Mouse (Mus musculus): ENCODE measurements at regions not wholly inside any gene's neighbourhood (a gene's known extent, or its start where the extent isn't known, plus 50 kb on each side); places are given as distances from the start of the nearest gene placed in this dataset.
"Not testable (repeated sequence)": the region's sequence is repeated elsewhere in the genome, so short reads cannot be mapped to it uniquely, and the experiment has no call there.

- Histone ChIP-seq H3K9ac (ENCODE audit: low read length) (peak overlapping the region; percentile 42), H3K4me3 (ENCODE audit: low read length) (peak overlapping the region; percentile 52), H3K36me3 (ENCODE audit: control insufficient read depth, insufficient read depth) (no peaks in the 10 kb centered on the region), H3K27me3 (ENCODE audit: control insufficient read depth, insufficient read depth, low read length) (peaks cover 34% of the 10 kb centered on the region), H3K4me1 (ENCODE audit: control insufficient read depth, insufficient read depth, low read length) (no peaks in the 10 kb centered on the region), H3K27ac (ENCODE audit: low read length) (no peak overlapping the region), H3K4me2 (ENCODE audit: low read depth, low read length) (peak overlapping the region; percentile 84), H3K9me3 (replicated peaks; ENCODE audit: control insufficient read depth, low read length) (no peaks in the 10 kb centered on the region)
- 0 out of 2 replicates have a peak, but pooled peaks have one; percentile 23 for ATAC-seq (replicated peaks; ENCODE audit: extremely low read depth, insufficient read depth, low FRiP score)
- under 1% methylated on average over 77 of the region's 77 CpGs for WGBS
These were observed 87.3 kb downstream of the Crisp4 start for GRCm38 (mm10) chr1:18058211-18058971.

GRCm38 (mm10) chr1:18057646-18058210, 88.0 kb downstream of the Crisp4 start:
- no peak for ATAC-seq (replicated peaks; ENCODE audit: extremely low read depth, insufficient read depth, low FRiP score)
- WGBS, result 3% methylated on average over 26 of the region's 26 CpGs
- Histone ChIP-seq H3K4me1 (ENCODE audit: control insufficient read depth, insufficient read depth, low read length) (no peaks in the 10 kb centered on the region), H3K4me2 (ENCODE audit: low read depth, low read length) (peak overlapping the region; percentile 84), H3K4me3 (ENCODE audit: low read length) (peak overlapping the region; percentile 52), H3K9ac (ENCODE audit: low read length) (no peak overlapping the region), H3K9me3 (replicated peaks; ENCODE audit: control insufficient read depth, low read length) (no peaks in the 10 kb centered on the region), H3K27ac (ENCODE audit: low read length) (no peak overlapping the region), H3K36me3 (ENCODE audit: control insufficient read depth, insufficient read depth) (no peaks in the 10 kb centered on the region), H3K27me3 (ENCODE audit: control insufficient read depth, insufficient read depth, low read length) (peaks cover 34% of the 10 kb centered on the region)

GRCm38 (mm10) chr1:18057003-18057402, 88.7 kb downstream of the Crisp4 start:
- not testable (repeated sequence) for H3K27ac ChIP-seq (ENCODE audit: low read length); H3K4me1 ChIP-seq (ENCODE audit: control insufficient read depth, insufficient read depth, low read length); H3K9me3 ChIP-seq (replicated peaks; ENCODE audit: control insufficient read depth, low read length); H3K36me3 ChIP-seq (ENCODE audit: control insufficient read depth, insufficient read depth); ATAC-seq (replicated peaks; ENCODE audit: extremely low read depth, insufficient read depth, low FRiP score); H3K9ac ChIP-seq (ENCODE audit: low read length)
- H3K4me2 ChIP-seq (ENCODE audit: low read depth, low read length), result peak overlapping the region; percentile 84
- H3K27me3 ChIP-seq (ENCODE audit: control insufficient read depth, insufficient read depth, low read length), result peaks cover 34% of the 10 kb centered on the region
- 10% methylated on average over 11 of the region's 11 CpGs for WGBS
- peak overlapping the region; percentile 52 for H3K4me3 ChIP-seq (ENCODE audit: low read length)

- Histone ChIP-seq H3K27ac (ENCODE audit: low read length) (no peak overlapping the region), H3K27me3 (ENCODE audit: control insufficient read depth, insufficient read depth, low read length) (no peaks in the 10 kb centered on the region), H3K4me1 (ENCODE audit: control insufficient read depth, insufficient read depth, low read length) (no peaks in the 10 kb centered on the region), H3K36me3 (ENCODE audit: control insufficient read depth, insufficient read depth) (no peaks in the 10 kb centered on the region), H3K9ac (ENCODE audit: low read length) (no peak overlapping the region), H3K4me3 (ENCODE audit: low read length) (no peak overlapping the region), H3K9me3 (replicated peaks; ENCODE audit: control insufficient read depth, low read length) (no peaks in the 10 kb centered on the region), H3K4me2 (ENCODE audit: low read depth, low read length) (no peak overlapping the region)
- no peak for ATAC-seq (replicated peaks; ENCODE audit: extremely low read depth, insufficient read depth, low FRiP score)
- 43% methylated on average over 3 of the region's 3 CpGs for WGBS
These were observed 115.5 kb downstream of the Crisp4 start for GRCm38 (mm10) chr1:18030226-18030625.

GRCm38 (mm10) chr1:18012941-18013340, 132.8 kb downstream of the Crisp4 start:
- not testable (repeated sequence) for H3K9me3 ChIP-seq (replicated peaks; ENCODE audit: control insufficient read depth, low read length); H3K4me2 ChIP-seq (ENCODE audit: low read depth, low read length); H3K27me3 ChIP-seq (ENCODE audit: control insufficient read depth, insufficient read depth, low read length); H3K27ac ChIP-seq (ENCODE audit: low read length); ATAC-seq (replicated peaks; ENCODE audit: extremely low read depth, insufficient read depth, low FRiP score); H3K36me3 ChIP-seq (ENCODE audit: control insufficient read depth, insufficient read depth); H3K4me1 ChIP-seq (ENCODE audit: control insufficient read depth, insufficient read depth, low read length); H3K4me3 ChIP-seq (ENCODE audit: low read length); H3K9ac ChIP-seq (ENCODE audit: low read length)

GRCm38 (mm10) chr1:17980604-17981003, 165.1 kb downstream of the Crisp4 start:
- Histone ChIP-seq H3K9ac (ENCODE audit: low read length) (no peak overlapping the region), H3K9me3 (replicated peaks; ENCODE audit: control insufficient read depth, low read length) (no peaks in the 10 kb centered on the region), H3K36me3 (ENCODE audit: control insufficient read depth, insufficient read depth) (no peaks in the 10 kb centered on the region), H3K27me3 (ENCODE audit: control insufficient read depth, insufficient read depth, low read length) (no peaks in the 10 kb centered on the region), H3K4me3 (ENCODE audit: low read length) (no peak overlapping the region), H3K4me1 (ENCODE audit: control insufficient read depth, insufficient read depth, low read length) (no peaks in the 10 kb centered on the region), H3K4me2 (ENCODE audit: low read depth, low read length) (no peak overlapping the region), H3K27ac (ENCODE audit: low read length) (no peak overlapping the region)
- ATAC-seq (replicated peaks; ENCODE audit: extremely low read depth, insufficient read depth, low FRiP score), result no peak
- 13% methylated on average over 3 of the region's 3 CpGs for WGBS

- Histone ChIP-seq H3K4me3 (ENCODE audit: low read length) (no peak overlapping the region), H3K36me3 (ENCODE audit: control insufficient read depth, insufficient read depth) (no peaks in the 10 kb centered on the region), H3K9ac (ENCODE audit: low read length) (no peak overlapping the region), H3K9me3 (replicated peaks; ENCODE audit: control insufficient read depth, low read length) (no peaks in the 10 kb centered on the region), H3K4me2 (ENCODE audit: low read depth, low read length) (no peak overlapping the region), H3K27ac (ENCODE audit: low read length) (no peak overlapping the region), H3K4me1 (ENCODE audit: control insufficient read depth, insufficient read depth, low read length) (no peaks in the 10 kb centered on the region), H3K27me3 (ENCODE audit: control insufficient read depth, insufficient read depth, low read length) (no peaks in the 10 kb centered on the region)
- WGBS, result 66% methylated on average over 2 of the region's 2 CpGs
- ATAC-seq (replicated peaks; ENCODE audit: extremely low read depth, insufficient read depth, low FRiP score), result no peak
These were observed 167.6 kb downstream of the Crisp4 start for GRCm38 (mm10) chr1:17978086-17978485.

GRCm38 (mm10) chr1:17956881-17957280, 188.8 kb downstream of the Crisp4 start:
- H3K9ac ChIP-seq (ENCODE audit: low read length); H3K4me3 ChIP-seq (ENCODE audit: low read length); ATAC-seq (replicated peaks; ENCODE audit: extremely low read depth, insufficient read depth, low FRiP score); H3K27me3 ChIP-seq (ENCODE audit: control insufficient read depth, insufficient read depth, low read length); H3K9me3 ChIP-seq (replicated peaks; ENCODE audit: control insufficient read depth, low read length); H3K36me3 ChIP-seq (ENCODE audit: control insufficient read depth, insufficient read depth); H3K27ac ChIP-seq (ENCODE audit: low read length); H3K4me1 ChIP-seq (ENCODE audit: control insufficient read depth, insufficient read depth, low read length); H3K4me2 ChIP-seq (ENCODE audit: low read depth, low read length): not testable (repeated sequence)
- 93% methylated on average over 14 of the region's 21 CpGs for WGBS

- H3K4me2 ChIP-seq (ENCODE audit: low read depth, low read length); H3K4me3 ChIP-seq (ENCODE audit: low read length); H3K4me1 ChIP-seq (ENCODE audit: control insufficient read depth, insufficient read depth, low read length); ATAC-seq (replicated peaks; ENCODE audit: extremely low read depth, insufficient read depth, low FRiP score); H3K27ac ChIP-seq (ENCODE audit: low read length); H3K9ac ChIP-seq (ENCODE audit: low read length); H3K36me3 ChIP-seq (ENCODE audit: control insufficient read depth, insufficient read depth); H3K9me3 ChIP-seq (replicated peaks; ENCODE audit: control insufficient read depth, low read length); H3K27me3 ChIP-seq (ENCODE audit: control insufficient read depth, insufficient read depth, low read length): not testable (repeated sequence)
- 78% methylated on average over 4 of the region's 4 CpGs for WGBS
These were observed 213.4 kb downstream of the Crisp4 start for GRCm38 (mm10) chr1:17932108-17932810.
